Mouse (Mus musculus) thymus, adult 2 months (tissue): Measurements from ENCODE around the gene Pax5.
A peak's percentile ranks its signal among the peaks of the same experiment; 100 is the strongest.

ENCODE experiments used
- CTCF ChIP-seq: fragments of 200-500 bp; IDR thresholded peaks from 2 replicates; pipeline ENCODE4 v1.5.1; 2012; ENCODE audit warnings: mild to moderate bottlenecking, control low read depth, low read length, moderate library complexity, borderline replicate concordance; ENCODE audit not compliant: control insufficient read depth, poor library complexity, insufficient read depth; ENCODE audit errors: extremely low read depth
- POLR2A ChIP-seq: fragments of 200-500 bp; IDR thresholded peaks from 2 replicates; pipeline ENCODE4 v1.6.1; 2012; ENCODE audit warnings: mild to moderate bottlenecking, low read length, control low read depth, moderate library complexity; ENCODE audit not compliant: control insufficient read depth, poor library complexity, insufficient read depth; ENCODE audit errors: extremely low read depth

- peak; percentile 55; the same call in 1 of the 2 replicates for TF ChIP-seq CTCF
- TF ChIP-seq POLR2A, result peak; percentile 87
These were observed 46.1 kb upstream of the Pax5 start for GRCm38 (mm10) chr4:44756134-44756951.
